ENCODE assay signal across 14 mouse cellular contexts in genomic region chr2:167801389-167801788, GRCm38 (mm10).
DNase-seq lines count a peak whose midpoint lies in the region; ATAC-seq and TF ChIP-seq lines count a peak whose summit lies in the region.
"Had no signal": no experiment of that assay in that cellular context is flagged by ENCODE, and none has a peak within 500 bp of the region (broad histone marks: within the 10 kb centered on the region; RNA-seq: fewer than 3 reads in every experiment).

No protein-coding gene starts in this region.

- DNase-seq in heart, postnatal 0 days (ENCODE audit: low spot score) = no peak
- DNase-seq in heart, postnatal 36 days = no peak
- DNase-seq in G1E (ENCODE audit: low spot score) (peak; percentile 19), MEL-GATA-1-ER (ENCODE audit: extremely low read depth, low read depth) (peak; percentile 44)
- peak; percentile 49 for DNase-seq in liver, embryonic 13.5 days
- DNase-seq in gastrocnemius, postnatal 4 days (ENCODE audit: low spot score in 2 of 2) = no peak
- DNase-seq: cerebellum, adult 18-20 months; forebrain, postnatal 0 days; gastrocnemius, postnatal 10 days; spleen, adult 18-20 months had no signal

- ATAC-seq in heart, postnatal 0 days (ENCODE audit: insufficient read depth, low read depth) = no peak
- ATAC-seq in G1E (ENCODE audit: extremely low read depth, insufficient number of reproducible peaks, low FRiP score, poor library complexity, severe bottlenecking) = peak; percentile 75
- ATAC-seq in liver, embryonic 13.5 days (ENCODE audit: low read depth) = peak; percentile 40
- ATAC-seq in monocyte, adult 5-6 weeks (replicated peaks; ENCODE audit: insufficient number of reproducible peaks, low FRiP score, low TSS enrichment, poor library complexity, severe bottlenecking) = no peak
- ATAC-seq: forebrain, postnatal 0 days had no signal

- H3K9ac ChIP-seq in heart, postnatal 0 days (replicated peaks; ENCODE audit: low read depth, low read length) = no peak overlapping the region
- no peak overlapping the region for H3K9ac ChIP-seq in liver, embryonic 13.5 days
- H3K9ac ChIP-seq: forebrain, postnatal 0 days; hindbrain, embryonic 15.5 days; limb, embryonic 15.5 days had no signal

- no peak overlapping the region for H3K4me2 ChIP-seq in heart, postnatal 0 days (ENCODE audit: low read depth, low read length)
- H3K4me2 ChIP-seq in liver, embryonic 13.5 days = no peak overlapping the region
- H3K4me2 ChIP-seq: hindbrain, embryonic 15.5 days; limb, embryonic 15.5 days had no signal

- TF ChIP-seq CTCF in heart, postnatal 0 days (IDR thresholded peaks at IDR 0.05; ENCODE audit: low read depth) = no peak
- TF ChIP-seq CTCF in G1E (IDR thresholded peaks at IDR 0.05; ENCODE audit: low read depth, low read length) = no peak

- H3K27ac ChIP-seq in heart, postnatal 0 days (ENCODE audit: low read depth) = peak overlapping the region; percentile 88
- H3K27ac ChIP-seq in liver, embryonic 13.5 days = peak overlapping the region; percentile 58
- H3K27ac ChIP-seq: hindbrain, embryonic 15.5 days had no signal

- no peak overlapping the region for H3K4me3 ChIP-seq in heart, postnatal 0 days (ENCODE audit: low read depth, low read length)
- H3K4me3 ChIP-seq in G1E (ENCODE audit: low read depth, low read length) = no peak overlapping the region; the same call in 1 of the 2 replicates
- no peak overlapping the region for H3K4me3 ChIP-seq in liver, embryonic 13.5 days (replicated peaks)
- H3K4me3 ChIP-seq: erythroblast, embryonic 14.5 days; hindbrain, embryonic 15.5 days; limb, embryonic 15.5 days had no signal

- H3K9me3 ChIP-seq in heart, postnatal 0 days (replicated peaks; ENCODE audit: control insufficient read depth, low read length) = no peaks in the 10 kb centered on the region
- peaks cover 3% of the 10 kb centered on the region; the same call in 1 of the 2 replicates for H3K9me3 ChIP-seq in G1E (replicated peaks)
- H3K9me3 ChIP-seq in liver, embryonic 13.5 days (replicated peaks) = no peaks in the 10 kb centered on the region
- H3K9me3 ChIP-seq: hindbrain, embryonic 15.5 days; limb, embryonic 15.5 days had no signal

- H3K36me3 ChIP-seq in heart, postnatal 0 days (replicated peaks; ENCODE audit: control insufficient read depth, insufficient read depth, low read length) = no peaks in the 10 kb centered on the region
- H3K36me3 ChIP-seq in G1E (replicated peaks) = no peaks in the 10 kb centered on the region
- no peaks in the 10 kb centered on the region for H3K36me3 ChIP-seq in liver, embryonic 13.5 days
- H3K36me3 ChIP-seq: hindbrain, embryonic 15.5 days; limb, embryonic 15.5 days had no signal

- no peaks in the 10 kb centered on the region for H3K27me3 ChIP-seq in heart, postnatal 0 days (ENCODE audit: control insufficient read depth, insufficient read depth, low read length)
- peaks cover 41% of the 10 kb centered on the region for H3K27me3 ChIP-seq in G1E (ENCODE audit: insufficient read depth, low read length)
- no peaks in the 10 kb centered on the region for H3K27me3 ChIP-seq in liver, embryonic 13.5 days
- H3K27me3 ChIP-seq: hindbrain, embryonic 15.5 days; limb, embryonic 15.5 days had no signal

- intact Hi-C loops in heart, postnatal 36 days (cut with DNase I) = no loop called here

- no peak for TF ChIP-seq EP300 in heart, postnatal 0 days (IDR thresholded peaks at IDR 0.05; ENCODE audit: low read depth)

- WGBS in heart, postnatal 0 days = 45% methylated on average over 10 of the region's 10 CpGs
- 21% methylated on average over 10 of the region's 10 CpGs for WGBS in liver, embryonic 13.5 days (ENCODE audit: insufficient replicate concordance)

- peaks cover 13% of the 10 kb centered on the region for H3K4me1 ChIP-seq in heart, postnatal 0 days (ENCODE audit: control insufficient read depth, insufficient read depth)
- peaks cover 51% of the 10 kb centered on the region for H3K4me1 ChIP-seq in G1E (ENCODE audit: insufficient read depth, low read depth, low read length)
- peaks cover 71% of the 10 kb centered on the region for H3K4me1 ChIP-seq in liver, embryonic 13.5 days (replicated peaks)
- H3K4me1 ChIP-seq: hindbrain, embryonic 15.5 days had no signal

Comparison
In these comparisons a context has a peak if more than half of its experiments do, and no peak if none do; other contexts are left out.
1. ATAC-seq: peak in G1E (single experiment) and liver, embryonic 13.5 days (single experiment); none in heart, postnatal 0 days (single experiment) and monocyte, adult 5-6 weeks (single experiment).
2. DNase-seq: peak in G1E (single experiment), MEL-GATA-1-ER (single experiment) and liver, embryonic 13.5 days (single experiment); none in heart, postnatal 0 days (single experiment), heart, postnatal 36 days (0 of 2) and gastrocnemius, postnatal 4 days (0 of 2).